Mouse (Mus musculus) limb, embryonic 11.5 days (tissue): ENCODE data around the gene Pcyt1a. TPM values are rescaled to one million over a fixed set of nuclear protein-coding genes. Genes with fewer than 3 reads are reported as not detected.

Source experiments
- ATAC-seq: fragments of 200-750 bp; cut with Nextera tagmentation; 2 replicates; pipeline ENCODE4 v1.8.0; 2017; ENCODE audit warnings: low read depth; ENCODE audit not compliant: insufficient number of reproducible peaks, low FRiP score, low TSS enrichment
- DNase-seq: peaks from one replicate; pipeline ENCODE4 v3.0.0-alpha.2; 2015; ENCODE audit warnings: low spot score
- H3K27ac ChIP-seq: fragments of 300-500 bp; sonication (generic); replicated peaks from 2 replicates; pipeline ENCODE4 v1.5.1; 2014; ENCODE audit warnings: low read depth, mild to moderate bottlenecking, low read length
- H3K27me3 ChIP-seq: fragments of 300-500 bp; sonication (generic); 2 replicates; pipeline ENCODE4 v1.6.1; 2014; ENCODE audit warnings: mild to moderate bottlenecking, low read length, mixed read lengths; ENCODE audit not compliant: control insufficient read depth, insufficient read depth
- H3K36me3 ChIP-seq: fragments of 300-500 bp; sonication (generic); 2 replicates; pipeline ENCODE4 v1.6.1; 2014; ENCODE audit warnings: mild to moderate bottlenecking, low read length, moderate library complexity, mixed read lengths; ENCODE audit not compliant: control insufficient read depth, insufficient read depth
- H3K4me1 ChIP-seq: fragments of 300-500 bp; sonication (generic); 2 replicates; pipeline ENCODE4 v1.6.1; 2014; ENCODE audit warnings: low read length, mixed read lengths; ENCODE audit not compliant: control insufficient read depth, insufficient read depth
- H3K4me2 ChIP-seq: fragments of 300-500 bp; sonication (generic); 2 replicates; pipeline ENCODE4 v1.6.1; 2014; ENCODE audit warnings: low read depth, mild to moderate bottlenecking, moderate library complexity; ENCODE audit not compliant: severe bottlenecking
- H3K4me3 ChIP-seq: fragments of 300-500 bp; sonication (generic); 2 replicates; pipeline ENCODE4 v1.5.1; 2014; ENCODE audit warnings: low read depth, low read length
- H3K9ac ChIP-seq: fragments of 300-500 bp; sonication (generic); 2 replicates; pipeline ENCODE4 v1.6.1; 2014; ENCODE audit warnings: mild to moderate bottlenecking, low read length
- H3K9me3 ChIP-seq: fragments of 300-500 bp; sonication (generic); 2 replicates; pipeline ENCODE4 v1.6.1; 2016; ENCODE audit warnings: low read length; ENCODE audit not compliant: control insufficient read depth
- WGBS: fragments of 180-500 bp; shearing (Covaris S2); extraction: QIAGEN DNeasy Blood & Tissue Kit; methylation state at CpG from one replicate; pipeline ENCODE4 v1.1.7; 2014; 5-methylcytosine and 5-hydroxymethylcytosine counted together
- polyA plus RNA-seq: library from polyadenylated mRNA; unstranded; fragments of >200 nt; fragmentation: Nextera tagmentation; extraction: Ambion mirVana; gene quantifications from 2 replicates; pipeline ENCODE4 v1.2.1, GENCODE M21; 2014

Gene Pcyt1a
- polyA plus RNA-seq, 1 experiment from 2014 or later: 37.0 TPM

DNA sequence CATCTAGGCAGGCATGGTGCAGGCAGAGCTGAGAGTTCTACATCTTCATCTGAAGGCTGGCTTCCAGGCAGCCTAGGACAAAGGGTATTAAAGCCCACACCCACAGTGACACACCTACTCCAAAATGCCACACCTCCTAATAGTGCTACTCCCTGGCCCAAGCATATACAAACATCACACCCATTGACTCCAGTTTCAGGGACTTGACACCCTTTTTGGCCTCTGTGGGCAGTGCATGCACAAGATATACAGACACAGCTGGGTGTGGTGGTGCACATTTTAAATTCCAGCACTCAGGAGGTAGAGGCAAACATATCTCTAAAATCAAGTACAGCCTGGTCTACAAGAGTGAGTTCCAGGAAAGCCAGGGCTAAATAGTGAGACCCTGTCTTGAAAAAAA lies 25.4 kb downstream of the Pcyt1a start:
- H3K27ac ChIP-seq: no peak overlapping the region
- no peaks in the 10 kb centered on the region; the same call in 1 of the 2 replicates for H3K36me3 ChIP-seq
- H3K9ac ChIP-seq: no peak overlapping the region
- no peak overlapping the region for H3K4me3 ChIP-seq
- no peaks in the 10 kb centered on the region for H3K27me3 ChIP-seq
- no peak overlapping the region for H3K4me2 ChIP-seq
- no peak for ATAC-seq
- no peaks in the 10 kb centered on the region for H3K9me3 ChIP-seq
- DNase-seq: no peak
- peaks cover 6% of the 10 kb centered on the region; the same call in 1 of the 2 replicates for H3K4me1 ChIP-seq

DNA sequence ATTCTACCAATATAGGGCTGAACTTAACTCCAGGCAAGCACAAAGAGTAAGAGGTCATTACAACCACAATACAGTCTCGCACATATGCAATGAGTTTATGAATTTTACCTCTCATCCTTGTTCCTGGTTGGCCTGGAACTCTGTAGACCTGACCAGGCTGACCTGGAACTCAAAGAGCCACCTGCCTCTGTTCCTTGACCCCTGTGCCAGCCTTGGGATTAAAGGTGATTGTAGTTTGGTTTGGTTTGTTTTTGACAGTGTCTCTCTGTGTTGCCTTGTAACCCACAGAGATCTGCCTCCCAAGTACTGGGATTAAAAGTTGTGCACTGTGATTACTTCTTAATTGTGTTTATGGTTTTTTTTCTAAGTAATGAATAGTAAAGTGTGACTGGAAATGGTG lies 26.0 kb downstream of the Pcyt1a start:
- DNase-seq: no peak
- no peak overlapping the region for H3K4me3 ChIP-seq
- H3K9ac ChIP-seq: no peak overlapping the region
- no peaks in the 10 kb centered on the region for H3K27me3 ChIP-seq
- peaks cover 6% of the 10 kb centered on the region; the same call in 1 of the 2 replicates for H3K4me1 ChIP-seq
- 94% methylated on average over 1 of the region's 1 CpGs for WGBS
- H3K9me3 ChIP-seq: no peaks in the 10 kb centered on the region
- H3K27ac ChIP-seq: no peak overlapping the region
- no peak overlapping the region for H3K4me2 ChIP-seq
- no peak for ATAC-seq
- no peaks in the 10 kb centered on the region; the same call in 1 of the 2 replicates for H3K36me3 ChIP-seq

DNA sequence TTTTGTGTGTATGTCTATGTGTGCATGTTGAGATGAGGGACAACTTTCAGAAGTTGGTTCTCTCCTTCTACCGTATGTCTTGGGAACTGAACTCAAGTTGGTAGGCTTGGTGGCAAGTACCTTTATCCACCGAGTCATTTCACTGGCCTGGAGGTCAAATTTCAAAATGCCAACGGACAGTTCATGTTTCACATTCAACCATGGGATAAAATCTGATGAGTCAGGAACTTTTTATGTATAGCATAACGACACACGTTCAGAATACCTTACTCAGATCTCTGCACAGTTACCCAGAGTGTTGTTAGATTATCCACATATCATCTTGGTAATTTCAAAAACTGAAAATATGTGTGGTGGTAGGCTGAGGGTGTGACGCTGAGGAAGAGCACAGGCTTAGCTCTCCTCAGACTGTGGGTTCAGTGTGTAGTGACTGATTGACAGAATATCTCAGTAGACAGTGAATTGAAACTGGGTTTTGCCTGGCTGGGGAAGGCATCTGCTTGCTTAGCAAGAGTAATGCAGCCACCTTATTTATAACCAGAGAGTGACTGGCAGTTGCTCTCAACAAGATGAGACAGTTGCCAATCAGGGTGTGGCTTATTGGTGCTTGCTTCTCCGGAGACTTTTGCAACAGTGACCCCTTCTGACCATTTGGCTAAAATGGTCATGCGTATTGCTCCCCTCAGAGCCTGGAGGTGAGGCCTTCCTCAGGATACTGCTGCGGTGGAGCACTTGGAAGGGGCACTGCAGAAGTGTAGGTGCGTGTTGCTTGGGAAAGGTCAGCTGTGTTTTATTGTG lies 27.1 kb downstream of the Pcyt1a start:
- ATAC-seq: no peak
- H3K9me3 ChIP-seq: no peaks in the 10 kb centered on the region
- WGBS: 58% methylated on average over 10 of the region's 10 CpGs
- no peaks in the 10 kb centered on the region; the same call in 1 of the 2 replicates for H3K36me3 ChIP-seq
- H3K27me3 ChIP-seq: no peaks in the 10 kb centered on the region
- no peak overlapping the region for H3K9ac ChIP-seq
- H3K4me3 ChIP-seq: no peak overlapping the region
- DNase-seq: peak; percentile 61
- no peak overlapping the region for H3K4me2 ChIP-seq
- no peak overlapping the region for H3K27ac ChIP-seq
- peaks cover 6% of the 10 kb centered on the region; the same call in 1 of the 2 replicates for H3K4me1 ChIP-seq

DNA sequence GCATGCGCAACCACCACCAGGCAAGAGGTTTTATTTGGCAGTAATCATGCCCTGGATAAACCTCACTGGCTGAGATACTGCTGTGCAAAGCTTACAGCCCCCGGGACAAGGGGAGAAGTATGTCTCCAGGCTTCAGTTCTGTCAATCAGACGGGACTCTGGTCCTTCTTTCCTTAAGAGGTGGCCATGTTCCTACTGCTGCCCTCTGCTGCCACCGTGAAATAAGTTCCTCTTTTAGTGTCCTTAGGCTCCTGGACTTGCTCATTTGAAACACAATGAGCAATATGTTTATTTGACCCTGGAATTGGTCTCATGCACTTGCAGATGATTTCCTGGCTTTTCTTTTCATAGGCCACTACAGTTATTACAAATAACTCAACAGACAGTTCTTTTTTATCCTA lies 29.8 kb downstream of the Pcyt1a start:
- no peak for ATAC-seq

DNA sequence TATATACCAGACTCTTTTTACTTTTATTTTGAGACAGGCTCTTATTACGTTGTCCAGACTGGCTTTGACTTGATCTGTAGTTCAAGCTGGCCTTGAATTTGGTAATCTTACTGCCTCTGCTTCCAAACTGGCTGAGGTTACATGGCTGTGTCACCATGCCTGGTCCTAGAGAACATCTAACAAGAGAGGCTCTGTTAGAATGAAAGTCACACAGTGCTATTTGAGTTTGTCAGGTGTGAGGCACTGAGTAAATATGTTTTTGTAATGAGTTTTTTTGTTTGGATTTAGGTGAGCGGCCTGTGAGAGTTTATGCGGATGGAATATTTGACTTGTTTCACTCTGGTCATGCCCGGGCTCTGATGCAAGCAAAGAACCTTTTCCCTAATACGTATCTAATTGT lies 31.0 kb downstream of the Pcyt1a start:
- no peak for DNase-seq
- Histone ChIP-seq H3K9me3 (no peaks in the 10 kb centered on the region), H3K27me3 (no peaks in the 10 kb centered on the region), H3K4me2 (no peak overlapping the region), H3K9ac (no peak overlapping the region), H3K4me3 (no peak overlapping the region), H3K36me3 (no peaks in the 10 kb centered on the region), H3K4me1 (no peaks in the 10 kb centered on the region), H3K27ac (no peak overlapping the region)
- 94% methylated on average over 5 of the region's 5 CpGs for WGBS
- ATAC-seq: no peak

More for the DNA sequence above, 29.8 kb downstream of the Pcyt1a start:
- 62% methylated on average over 4 of the region's 4 CpGs for WGBS
- H3K4me1 ChIP-seq: no peaks in the 10 kb centered on the region
- H3K9ac ChIP-seq: no peak overlapping the region
- H3K36me3 ChIP-seq: no peaks in the 10 kb centered on the region
- no peak overlapping the region for H3K27ac ChIP-seq
- no peaks in the 10 kb centered on the region for H3K9me3 ChIP-seq
- no peak overlapping the region for H3K4me2 ChIP-seq
- no peak for DNase-seq
- H3K27me3 ChIP-seq: no peaks in the 10 kb centered on the region
- H3K4me3 ChIP-seq: no peak overlapping the region

DNA sequence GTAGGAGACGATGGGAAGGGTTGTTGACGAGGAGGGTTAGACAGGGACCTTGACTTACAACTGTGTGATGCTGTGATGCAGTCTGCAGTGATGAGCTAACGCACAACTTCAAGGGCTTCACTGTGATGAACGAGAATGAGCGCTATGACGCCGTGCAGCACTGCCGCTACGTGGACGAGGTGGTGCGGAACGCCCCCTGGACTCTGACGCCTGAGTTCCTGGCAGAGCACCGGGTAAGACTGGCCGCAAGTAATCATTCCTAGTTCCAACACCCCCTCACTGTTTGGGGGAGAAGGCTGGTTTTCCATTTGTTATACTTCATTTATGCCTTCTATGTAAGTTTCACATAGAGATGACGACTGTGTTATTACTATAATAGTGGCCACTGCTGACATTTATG lies 32.2 kb downstream of the Pcyt1a start:
- WGBS: 92% methylated on average over 16 of the region's 16 CpGs
- no peak for ATAC-seq
- H3K4me3 ChIP-seq: no peak overlapping the region
- no peak overlapping the region for H3K9ac ChIP-seq
- DNase-seq: no peak
- H3K4me2 ChIP-seq: no peak overlapping the region
- no peaks in the 10 kb centered on the region for H3K9me3 ChIP-seq
- no peaks in the 10 kb centered on the region for H3K36me3 ChIP-seq
- no peaks in the 10 kb centered on the region for H3K4me1 ChIP-seq
- H3K27me3 ChIP-seq: no peaks in the 10 kb centered on the region
- H3K27ac ChIP-seq: no peak overlapping the region

DNA sequence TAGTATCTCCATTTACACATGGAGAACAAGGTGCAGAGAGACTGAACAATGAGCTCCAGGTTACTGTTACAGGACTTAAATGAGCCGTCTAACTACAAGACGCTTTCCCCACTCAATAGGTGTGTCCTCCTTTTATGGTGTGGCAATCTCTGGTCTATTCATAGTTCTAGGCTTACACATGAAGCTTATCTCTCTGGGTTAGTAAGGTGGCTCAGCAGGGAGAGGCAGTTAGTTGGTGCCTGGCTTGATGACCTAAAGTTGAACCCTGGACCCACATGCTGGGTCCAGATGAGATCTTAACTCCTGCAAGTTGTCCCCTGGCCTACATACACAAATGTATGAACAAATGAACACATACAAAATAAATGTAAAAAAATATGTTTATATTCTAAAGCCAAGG lies 32.7 kb downstream of the Pcyt1a start:
- no peak overlapping the region for H3K4me3 ChIP-seq
- H3K4me1 ChIP-seq: no peaks in the 10 kb centered on the region
- ATAC-seq (no peak), DNase-seq (no peak)
- no peak overlapping the region for H3K4me2 ChIP-seq
- H3K9ac ChIP-seq: no peak overlapping the region
- no peaks in the 10 kb centered on the region for H3K9me3 ChIP-seq
- no peaks in the 10 kb centered on the region for H3K36me3 ChIP-seq
- WGBS: 87% methylated on average over 2 of the region's 2 CpGs
- H3K27ac ChIP-seq: no peak overlapping the region
- no peaks in the 10 kb centered on the region for H3K27me3 ChIP-seq

DNA sequence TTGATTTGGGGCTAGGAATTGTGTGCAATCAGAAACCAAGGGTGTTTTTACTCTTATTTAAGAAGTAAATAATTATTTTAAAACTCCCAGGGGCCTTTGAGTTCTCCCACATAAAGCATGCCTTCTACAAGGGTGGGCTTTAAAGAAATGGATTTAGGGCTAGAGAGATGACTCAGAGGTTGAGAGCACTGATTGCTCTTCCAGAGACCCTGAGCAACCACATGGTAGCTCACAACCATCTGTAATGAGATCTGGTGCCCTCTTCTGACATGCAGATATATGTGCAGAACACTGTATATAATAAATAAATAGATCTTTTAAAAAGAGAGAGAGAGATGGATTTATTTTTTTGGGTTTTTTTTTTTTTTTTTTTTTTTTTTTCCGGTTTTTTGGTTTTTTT lies 34.2 kb downstream of the Pcyt1a start:
- H3K27me3 ChIP-seq: no peaks in the 10 kb centered on the region
- no peak overlapping the region for H3K9ac ChIP-seq
- H3K27ac ChIP-seq: no peak overlapping the region
- DNase-seq (no peak), ATAC-seq (no peak)
- no CpG with 5 or more reads among the region's 1 CpGs for WGBS
- H3K4me2 ChIP-seq: no peak overlapping the region
- no peaks in the 10 kb centered on the region for H3K4me1 ChIP-seq
- no peaks in the 10 kb centered on the region for H3K9me3 ChIP-seq
- no peaks in the 10 kb centered on the region for H3K36me3 ChIP-seq
- no peak overlapping the region for H3K4me3 ChIP-seq

DNA sequence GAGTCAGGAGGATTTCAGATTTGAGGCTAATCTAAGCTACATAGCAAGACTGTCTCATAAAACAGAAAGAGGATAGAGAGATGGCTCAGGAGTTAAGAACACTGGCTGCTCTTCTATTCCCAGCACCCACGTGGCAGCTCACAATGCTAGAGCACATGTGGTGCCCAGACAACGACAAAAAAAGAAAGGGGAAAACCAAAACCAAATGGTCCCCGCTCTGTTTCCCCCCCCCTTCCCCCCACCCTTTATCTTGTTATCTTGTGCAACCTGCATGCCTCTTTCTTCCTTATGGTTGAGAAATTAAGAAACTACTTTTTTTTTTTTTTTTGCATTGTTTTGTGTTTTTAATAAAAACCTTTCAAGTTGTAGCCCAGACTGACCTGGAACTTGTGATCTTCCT lies 37.8 kb downstream of the Pcyt1a start:
- Histone ChIP-seq H3K9me3 (no peaks in the 10 kb centered on the region), H3K27ac (no peak overlapping the region), H3K4me3 (no peak overlapping the region), H3K4me1 (no peaks in the 10 kb centered on the region), H3K36me3 (peaks cover 2% of the 10 kb centered on the region; the same call in 1 of the 2 replicates), H3K27me3 (no peaks in the 10 kb centered on the region), H3K9ac (no peak overlapping the region), H3K4me2 (no peak overlapping the region)
- 56% methylated on average over 3 of the region's 3 CpGs for WGBS
- DNase-seq: no peak
- no peak for ATAC-seq
